Mouse (Mus musculus): Measurements from ENCODE around the gene Igsf3. TPM values are rescaled to one million over a fixed set of nuclear protein-coding genes. Genes with fewer than 3 reads are reported as not detected.

Igsf3 gene
- polyA plus RNA-seq (2012; rRNA removed) (1.2 and 1.3 TPM in 2 replicates), polyA plus RNA-seq (2014; fragmentation: Nextera tagmentation; extraction: Ambion mirVana) (3.2 TPM in 2 replicates)

DNA sequence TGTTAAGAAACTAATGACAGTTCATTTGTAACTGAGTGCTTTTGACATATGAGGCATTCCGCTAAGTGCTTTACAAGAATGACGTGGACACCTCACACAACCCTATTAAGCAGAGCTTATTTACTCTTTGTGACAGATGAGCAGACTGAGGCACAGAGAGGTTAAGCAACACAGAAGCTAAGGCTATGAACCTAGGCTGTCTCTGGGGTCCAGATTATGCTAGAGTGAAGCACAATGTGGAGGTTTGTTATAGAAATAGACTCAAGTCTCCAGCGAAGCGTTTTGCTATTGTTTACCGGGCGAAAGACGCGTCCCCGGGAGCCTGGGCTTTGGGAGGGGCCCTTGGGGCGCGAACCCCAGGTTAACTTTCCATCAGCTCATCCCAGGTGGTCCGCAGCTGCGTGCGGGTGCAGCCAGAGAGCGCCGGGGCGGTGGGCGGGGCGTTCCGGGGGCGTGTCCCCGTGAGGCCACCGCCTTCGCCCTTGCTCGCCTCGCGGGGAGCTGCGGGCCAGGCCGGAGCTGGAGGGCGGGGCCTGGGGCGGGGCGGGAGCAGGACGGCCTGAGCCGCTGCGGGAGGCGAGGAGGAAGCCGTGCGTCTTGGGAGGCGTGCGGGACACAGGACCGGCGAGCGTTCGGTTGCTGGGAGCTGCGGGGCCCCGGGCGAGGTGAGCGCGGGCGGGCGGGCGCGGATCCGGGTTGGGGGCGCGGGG, at the start of gene Igsf3:
Igsf3 (plus strand) TSS at position 546 of the 710 bp plus-strand sequence.
- Histone ChIP-seq H3K4me2 (ENCODE audit: low read depth) (peak within 1 kb of the TSS; percentile 92), H3K27ac (peak within 1 kb of the TSS; percentile 0; the same call in 1 of the 2 replicates), H3K9me3 (ENCODE audit: control insufficient read depth, low read length) (no peaks in the 10 kb centered on the region), H3K4me1 (replicated peaks; ENCODE audit: control insufficient read depth in 2 of 2, insufficient read depth in 2 of 2, low read length in 1 of 2) (peaks cover 8 to 45% of the 10 kb centered on the region in 2 experiments), H3K9ac (replicated peaks) (peak within 1 kb of the TSS; percentile 73), H3K36me3 (replicated peaks; ENCODE audit: control insufficient read depth, insufficient read depth, low read depth) (no peaks in the 10 kb centered on the region), H3K4me3 (ENCODE audit: insufficient read depth in 1 of 2, low read depth in 2 of 2, low read length in 2 of 2) (peak within 1 kb of the TSS; percentile 64 to 69), H3K27me3 (ENCODE audit: control insufficient read depth, insufficient read depth, low read length) (no peaks in the 10 kb centered on the region)
- ATAC-seq (ENCODE audit: insufficient read depth) (peak; percentile 89), DNase-seq (ENCODE audit: low read depth in 3 of 3, low spot score in 3 of 3) (peak; percentile 74 to 77 (median 75))
- no peak for TF ChIP-seq CTCF (IDR thresholded peaks at IDR 0.05; ENCODE audit: low read depth)
- TF ChIP-seq EP300 (IDR thresholded peaks at IDR 0.05; ENCODE audit: low read depth) = no peak
- WGBS (ENCODE audit: insufficient replicate concordance) = 5% methylated on average over 54 of the region's 56 CpGs

DNA sequence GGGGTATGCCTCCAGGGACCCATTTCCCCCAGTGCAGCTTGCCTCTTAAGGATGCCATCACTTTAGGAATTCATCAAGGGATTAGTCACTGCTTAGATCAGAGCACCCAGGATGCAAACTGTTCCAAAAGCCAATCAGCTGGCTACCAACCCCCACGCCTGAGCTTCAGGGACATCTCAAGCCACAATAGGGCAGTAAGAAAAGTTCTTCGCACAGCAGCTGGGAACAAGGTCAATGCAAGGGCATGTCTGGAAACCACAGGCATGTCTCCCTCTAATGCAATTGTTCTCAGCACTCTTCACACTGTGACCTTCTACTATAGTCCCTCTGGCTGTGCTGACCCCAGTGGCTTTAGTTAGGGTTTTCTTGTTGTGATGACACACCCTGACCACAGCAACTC, 49.6 kb upstream of the Igsf3 start:
- no peak for ATAC-seq (ENCODE audit: insufficient read depth)
- WGBS (ENCODE audit: insufficient replicate concordance) = 60% methylated on average over 2 of the region's 2 CpGs
- TF ChIP-seq EP300 (IDR thresholded peaks at IDR 0.05; ENCODE audit: low read depth) = no peak
- TF ChIP-seq CTCF (IDR thresholded peaks at IDR 0.05; ENCODE audit: low read depth) = no peak
- no peak for DNase-seq (ENCODE audit: low read depth in 3 of 3, low spot score in 3 of 3)
- Histone ChIP-seq H3K27ac (no peak overlapping the region), H3K36me3 (replicated peaks; ENCODE audit: control insufficient read depth, insufficient read depth, low read depth) (no peaks in the 10 kb centered on the region), H3K4me3 (ENCODE audit: insufficient read depth in 1 of 2, low read depth in 2 of 2, low read length in 2 of 2) (no peak overlapping the region), H3K4me1 (replicated peaks; ENCODE audit: control insufficient read depth in 2 of 2, insufficient read depth in 2 of 2, low read length in 1 of 2) (no peaks in the 10 kb centered on the region), H3K27me3 (ENCODE audit: control insufficient read depth, insufficient read depth, low read length) (no peaks in the 10 kb centered on the region), H3K9ac (replicated peaks) (no peak overlapping the region), H3K4me2 (ENCODE audit: low read depth) (no peak overlapping the region), H3K9me3 (ENCODE audit: control insufficient read depth, low read length) (no peaks in the 10 kb centered on the region)

DNA sequence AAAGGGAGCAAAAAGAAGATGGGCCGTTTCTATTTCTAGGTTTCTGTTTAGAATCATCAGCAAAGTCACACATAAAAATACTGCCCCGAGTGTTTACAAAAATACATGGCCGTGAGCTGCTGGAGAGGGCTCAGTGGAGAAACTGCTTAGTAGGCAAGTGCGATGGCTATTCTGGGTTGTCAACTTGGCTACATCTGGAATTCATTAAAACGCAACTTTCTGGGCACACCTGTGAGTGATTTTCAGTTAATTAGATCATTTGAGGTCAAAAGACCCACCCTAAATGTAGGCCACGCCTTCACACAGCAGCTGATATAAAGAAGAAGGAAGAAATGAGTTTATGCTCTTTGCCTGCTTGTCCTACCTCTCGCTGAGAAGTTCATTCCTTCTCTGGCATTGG, 48.3 kb upstream of the Igsf3 start:
- 74% methylated on average over 7 of the region's 7 CpGs for WGBS (ENCODE audit: insufficient replicate concordance)
- H3K36me3 ChIP-seq (replicated peaks; ENCODE audit: control insufficient read depth, insufficient read depth, low read depth) = no peaks in the 10 kb centered on the region
- H3K27me3 ChIP-seq (ENCODE audit: control insufficient read depth, insufficient read depth, low read length) = no peaks in the 10 kb centered on the region
- no peak overlapping the region for H3K4me3 ChIP-seq (ENCODE audit: insufficient read depth in 1 of 2, low read depth in 2 of 2, low read length in 2 of 2)
- no peaks in the 10 kb centered on the region for H3K4me1 ChIP-seq (replicated peaks; ENCODE audit: control insufficient read depth in 2 of 2, insufficient read depth in 2 of 2, low read length in 1 of 2)
- H3K27ac ChIP-seq = no peak overlapping the region
- no peaks in the 10 kb centered on the region for H3K9me3 ChIP-seq (ENCODE audit: control insufficient read depth, low read length)
- TF ChIP-seq EP300 (IDR thresholded peaks at IDR 0.05; ENCODE audit: low read depth) (no peak), CTCF (IDR thresholded peaks at IDR 0.05; ENCODE audit: low read depth) (no peak)
- no peak for ATAC-seq (ENCODE audit: insufficient read depth)
- H3K4me2 ChIP-seq (ENCODE audit: low read depth) = no peak overlapping the region
- DNase-seq (ENCODE audit: low read depth in 3 of 3, low spot score in 3 of 3) = no peak
- no peak overlapping the region for H3K9ac ChIP-seq (replicated peaks)

DNA sequence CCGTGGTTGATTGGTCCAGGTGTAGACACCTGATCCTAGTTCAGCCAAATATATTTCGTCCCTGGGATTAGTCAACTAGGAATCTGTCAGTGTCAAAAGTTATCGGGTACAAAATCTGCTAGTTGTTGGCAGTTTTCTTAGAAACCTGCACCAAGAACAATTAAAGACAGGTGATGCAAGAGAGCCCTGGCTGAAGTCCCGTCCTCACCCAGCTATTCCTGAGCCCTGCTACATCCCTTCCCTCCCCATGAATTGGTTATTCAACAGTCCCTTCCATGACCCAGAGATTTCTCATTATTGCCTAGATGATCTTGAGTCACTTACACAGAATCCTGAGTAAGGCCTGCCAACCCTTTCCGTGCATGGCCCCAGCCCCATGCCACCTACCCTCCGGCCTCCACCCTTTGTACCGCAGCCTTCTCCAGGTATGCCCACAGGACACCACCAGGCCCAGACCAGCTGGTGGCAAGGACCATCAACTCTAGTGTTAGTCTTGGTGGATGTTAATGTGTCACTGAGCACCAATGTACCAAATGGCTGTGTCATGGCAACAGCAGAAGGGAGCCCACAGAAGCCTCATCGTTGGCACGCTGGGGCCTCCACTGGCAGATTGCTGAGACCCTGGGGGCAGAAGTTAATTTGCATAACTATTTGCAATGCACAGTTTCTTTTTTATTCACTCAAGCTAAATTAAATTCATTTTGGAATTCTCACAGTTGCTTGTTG, 33.5 kb upstream of the Igsf3 start:
- H3K9me3 ChIP-seq (ENCODE audit: control insufficient read depth, low read length) = no peaks in the 10 kb centered on the region
- 82% methylated on average over 9 of the region's 9 CpGs for WGBS (ENCODE audit: insufficient replicate concordance)
- peaks cover 0 to 3% of the 10 kb centered on the region in 2 experiments; a peak in 2 of 4 replicates for H3K4me1 ChIP-seq (replicated peaks; ENCODE audit: control insufficient read depth in 2 of 2, insufficient read depth in 2 of 2, low read length in 1 of 2)
- no peak overlapping the region for H3K4me2 ChIP-seq (ENCODE audit: low read depth)
- no peak overlapping the region for H3K4me3 ChIP-seq (ENCODE audit: insufficient read depth in 1 of 2, low read depth in 2 of 2, low read length in 2 of 2)
- H3K27ac ChIP-seq = no peak overlapping the region
- no peaks in the 10 kb centered on the region for H3K36me3 ChIP-seq (replicated peaks; ENCODE audit: control insufficient read depth, insufficient read depth, low read depth)
- TF ChIP-seq EP300 (IDR thresholded peaks at IDR 0.05; ENCODE audit: low read depth) (no peak), CTCF (IDR thresholded peaks at IDR 0.05; ENCODE audit: low read depth) (no peak)
- H3K9ac ChIP-seq (replicated peaks) = no peak overlapping the region
- DNase-seq (ENCODE audit: low read depth in 3 of 3, low spot score in 3 of 3) (no peak), ATAC-seq (ENCODE audit: insufficient read depth) (no peak)
- H3K27me3 ChIP-seq (ENCODE audit: control insufficient read depth, insufficient read depth, low read length) = no peaks in the 10 kb centered on the region

DNA sequence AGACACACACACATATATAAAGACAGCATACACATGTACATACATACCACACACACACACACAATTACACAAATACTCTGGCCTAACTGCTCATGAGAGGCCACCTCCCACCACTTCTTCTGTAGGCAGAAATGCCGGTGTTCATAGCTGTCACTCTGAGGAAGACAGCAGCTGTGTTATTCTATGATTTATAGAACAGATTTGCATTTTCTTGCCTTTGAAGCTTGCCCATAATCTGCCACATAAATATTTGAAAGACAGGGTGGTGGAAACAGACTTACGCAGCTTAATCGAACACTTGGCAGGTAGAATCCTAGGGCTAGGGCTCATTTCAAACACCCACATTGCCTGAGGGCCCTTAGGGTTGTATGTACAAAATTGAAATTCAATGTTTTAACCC, 32.6 kb upstream of the Igsf3 start:
- no peak overlapping the region for H3K4me3 ChIP-seq (ENCODE audit: insufficient read depth in 1 of 2, low read depth in 2 of 2, low read length in 2 of 2)
- no peaks in the 10 kb centered on the region for H3K36me3 ChIP-seq (replicated peaks; ENCODE audit: control insufficient read depth, insufficient read depth, low read depth)
- H3K9me3 ChIP-seq (ENCODE audit: control insufficient read depth, low read length) = no peaks in the 10 kb centered on the region
- no peak for TF ChIP-seq EP300 (IDR thresholded peaks at IDR 0.05; ENCODE audit: low read depth)
- no peak for TF ChIP-seq CTCF (IDR thresholded peaks at IDR 0.05; ENCODE audit: low read depth)
- no peak overlapping the region for H3K27ac ChIP-seq
- no peak overlapping the region for H3K9ac ChIP-seq (replicated peaks)
- DNase-seq (ENCODE audit: low read depth in 3 of 3, low spot score in 3 of 3) (no peak), ATAC-seq (ENCODE audit: insufficient read depth) (no peak)
- 84% methylated on average over 3 of the region's 3 CpGs for WGBS (ENCODE audit: insufficient replicate concordance)
- H3K27me3 ChIP-seq (ENCODE audit: control insufficient read depth, insufficient read depth, low read length) = no peaks in the 10 kb centered on the region
- H3K4me1 ChIP-seq (replicated peaks; ENCODE audit: control insufficient read depth in 2 of 2, insufficient read depth in 2 of 2, low read length in 1 of 2) = peaks cover 3 to 11% of the 10 kb centered on the region in 2 experiments
- no peak overlapping the region for H3K4me2 ChIP-seq (ENCODE audit: low read depth)

All from liver, embryonic 14.5 days (tissue).